Mouse (Mus musculus) C3H10T1/2 (cell line): ENCODE results near the gene Rusc1. TPM values are rescaled to one million over a fixed set of nuclear protein-coding genes. Genes with fewer than 3 reads are reported as not detected.

Experiments
- polyA plus RNA-seq, 2 experiments: library from polyadenylated mRNA; unstranded; fragments of >200 nt; fragmentation: generic; extraction: Trizol; gene quantifications; one replicate each; pipeline ENCODE4 v1.2.1; 2012; ENCODE audit warnings: missing spikeins in 2 of 2

The Rusc1 gene
- 10 to 100 TPM in 1 of 2 experiments, 1 to 10 TPM in 1; 4.8 to 12.8 TPM for polyA plus RNA-seq

DNA sequence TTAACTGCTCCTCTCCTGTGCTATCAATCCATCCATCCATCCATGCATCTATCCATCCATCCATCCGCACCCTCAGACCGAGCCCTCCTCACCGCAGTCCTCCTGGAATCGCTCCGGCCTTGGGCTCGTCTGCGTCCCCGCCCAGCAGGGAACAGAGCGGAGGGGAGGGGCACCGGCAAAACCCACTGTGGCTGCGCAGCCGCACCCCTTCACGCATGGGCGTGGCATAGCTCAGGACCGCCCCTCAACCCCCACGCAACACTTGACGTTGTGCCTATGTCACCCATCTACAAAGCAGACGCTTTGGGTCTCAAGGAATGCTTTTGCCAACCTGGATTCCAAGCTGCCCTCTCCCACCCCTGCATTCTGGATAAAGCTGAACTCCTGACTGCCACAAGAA, at the start of gene Rusc1:
Gene Rusc1, minus strand, starts transcription at position 137 of the 400 bp plus-strand sequence.

GRCm38 (mm10) chr3:89135958-89136357, 42.8 kb upstream of the Rusc1 start, which contains the start of gene Pklr:
Pklr (plus strand) TSS chr3:89136142.

GRCm38 (mm10) chr3:89101812-89102494, 8.8 kb upstream of the Rusc1 start, which contains the start of gene Fdps:
Fdps (minus strand) TSS chr3:89101959.

DNA sequence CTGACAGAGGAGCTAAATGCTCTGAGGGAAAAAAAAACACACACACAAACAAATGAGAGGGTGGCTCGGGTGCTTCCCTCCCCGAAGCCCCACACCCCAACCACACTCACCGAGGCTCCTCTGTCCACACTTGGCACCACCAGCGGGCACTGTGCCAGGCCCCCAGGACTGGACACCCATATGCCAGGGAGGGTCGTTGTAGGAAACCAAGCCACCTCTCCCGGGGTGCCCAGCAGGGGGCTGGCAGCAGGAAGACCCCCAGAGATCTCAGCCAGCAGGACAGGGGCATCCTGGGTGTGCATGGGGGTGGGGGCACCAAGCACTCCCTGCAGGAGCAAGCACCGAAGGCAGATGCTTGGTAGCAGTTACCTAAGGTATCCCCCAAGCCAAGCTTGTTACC, 7.7 kb upstream of the Rusc1 start, which contains the start of gene Gm43738:
Gene Gm43738, minus strand, starts transcription at position 289 of the 400 bp plus-strand sequence.

Other genes with a start within 250 kb of the Rusc1 start
- gene Msto1, start 179.3 kb downstream of the Rusc1 start, polyA plus RNA-seq, result 10 to 100 TPM; 40.3 to 68.5 TPM
- 1 to 10 TPM in 1 of 2 experiments, under 1 TPM in 1; 0.25 to 4.2 TPM for gene Ash1l, start 142.7 kb downstream of the Rusc1 start, polyA plus RNA-seq
- gene Dap3, start 142.1 kb downstream of the Rusc1 start, polyA plus RNA-seq, result 100 to 1,000 TPM; 120 to 141 TPM
- under 1 TPM in 1 of 2 experiments, not detected in 1; 0.02 TPM for gene Gm43738, start 7.8 kb upstream of the Rusc1 start, polyA plus RNA-seq
- gene Fdps, start 8.6 kb upstream of the Rusc1 start, polyA plus RNA-seq, result 100 to 1,000 TPM; 220 to 479 TPM
- gene Pklr, start 42.8 kb upstream of the Rusc1 start, polyA plus RNA-seq, result not detected
- gene Hcn3, start 66.9 kb upstream of the Rusc1 start, polyA plus RNA-seq, result under 1 TPM; 0.01 to 0.05 TPM
- gene Clk2, start 71.5 kb upstream of the Rusc1 start, polyA plus RNA-seq, result 10 to 100 TPM in 1 of 2 experiments, 1 to 10 TPM in 1; 4.7 to 19.1 TPM
- gene Scamp3, start 84.2 kb upstream of the Rusc1 start, polyA plus RNA-seq, result 10 to 100 TPM; 90.3 to 97.0 TPM
- 1 to 10 TPM; 1.6 to 7.0 TPM for gene Fam189b, start 89.8 kb upstream of the Rusc1 start, polyA plus RNA-seq
- 10 to 100 TPM; 46.1 to 51.9 TPM for gene Gba, start 109.6 kb upstream of the Rusc1 start, polyA plus RNA-seq
- 10 to 100 TPM in 1 of 2 experiments, 1 to 10 TPM in 1; 4.9 to 20.8 TPM for gene Thbs3, start 121.9 kb upstream of the Rusc1 start, polyA plus RNA-seq
- gene Mtx1, start 133.8 kb upstream of the Rusc1 start, polyA plus RNA-seq, result 100 to 1,000 TPM; 154 to 198 TPM
- gene Muc1, start 135.7 kb upstream of the Rusc1 start, polyA plus RNA-seq, result under 1 TPM; 0.19 to 0.83 TPM
- gene Krtcap2, start 152.7 kb upstream of the Rusc1 start, polyA plus RNA-seq, result 100 to 1,000 TPM; 242 to 330 TPM
- gene Trim46, start 153.0 kb upstream of the Rusc1 start, polyA plus RNA-seq, result 10 to 100 TPM in 1 of 2 experiments, 1 to 10 TPM in 1; 2.6 to 10.1 TPM
- gene Dpm3, start 166.0 kb upstream of the Rusc1 start, polyA plus RNA-seq, result 100 to 1,000 TPM; 266 to 496 TPM
- gene Slc50a1, start 177.3 kb upstream of the Rusc1 start, polyA plus RNA-seq, result 10 to 100 TPM; 42.6 to 99.0 TPM
- 10 to 100 TPM; 17.9 to 33.6 TPM for gene Efna1, start 187.8 kb upstream of the Rusc1 start, polyA plus RNA-seq
- gene Efna3, start 229.7 kb upstream of the Rusc1 start, polyA plus RNA-seq, result 1 to 10 TPM; 1.9 to 8.8 TPM
- 10 to 100 TPM in 1 of 2 experiments, 1 to 10 TPM in 1; 7.9 to 33.4 TPM for gene Efna4, start 244.7 kb upstream of the Rusc1 start, polyA plus RNA-seq